Mouse (Mus musculus) T-helper 1 cell (primary cell): ENCODE data around the gene Sema6d.

Experiments
- in situ Hi-C: fragments of 300-600 bp; cut with MboI, MseI; formaldehyde crosslinking; loops from one replicate; pipeline ENCODE4 v1.15.1; 2025; ENCODE audit warnings: high pct_unique_total_duplicates

Gene Sema6d

DNA sequence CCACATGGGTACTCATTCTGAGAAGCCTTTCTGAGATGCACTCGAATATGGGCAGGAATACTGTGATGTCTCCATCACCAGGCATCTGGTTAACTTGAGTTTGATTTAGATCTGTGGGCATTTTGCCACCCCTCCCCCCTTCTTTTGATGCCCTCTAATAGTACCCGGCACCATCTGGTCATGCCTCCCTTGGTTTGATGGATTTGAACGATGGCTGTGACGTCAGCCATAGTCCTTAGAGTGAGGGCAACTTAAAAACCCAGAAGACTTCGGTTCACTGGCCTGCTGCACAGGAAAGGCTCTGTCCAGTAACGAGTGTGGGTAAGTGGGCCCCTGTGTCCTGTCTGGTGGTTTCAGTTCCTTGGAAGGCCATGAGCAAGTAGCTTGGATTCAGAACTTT, 522.5 kb downstream of the Sema6d start:
- in situ Hi-C loops, result loop anchor here (25.0 kb wide), 2 partner anchors 600 to 1825 kb away; no protein-coding TSS in a partner anchor

- in situ Hi-C loops, result loop anchor here (25.0 kb wide), 2 partner anchors 599 to 1826 kb away; no protein-coding TSS in a partner anchor
Observed at GRCm38 (mm10) chr2:124612727-124613510, 523.1 kb downstream of the Sema6d start.

GRCm38 (mm10) chr2:124613671-124614210, 524.0 kb downstream of the Sema6d start:
- in situ Hi-C loops, result loop anchor here (25.0 kb wide), 2 partner anchors 599 to 1826 kb away; no protein-coding TSS in a partner anchor

GRCm38 (mm10) chr2:124616746-124617145, 527.0 kb downstream of the Sema6d start:
- in situ Hi-C loops, result loop anchor here (25.0 kb wide), 2 partner anchors 596 to 1829 kb away; no protein-coding TSS in a partner anchor

DNA sequence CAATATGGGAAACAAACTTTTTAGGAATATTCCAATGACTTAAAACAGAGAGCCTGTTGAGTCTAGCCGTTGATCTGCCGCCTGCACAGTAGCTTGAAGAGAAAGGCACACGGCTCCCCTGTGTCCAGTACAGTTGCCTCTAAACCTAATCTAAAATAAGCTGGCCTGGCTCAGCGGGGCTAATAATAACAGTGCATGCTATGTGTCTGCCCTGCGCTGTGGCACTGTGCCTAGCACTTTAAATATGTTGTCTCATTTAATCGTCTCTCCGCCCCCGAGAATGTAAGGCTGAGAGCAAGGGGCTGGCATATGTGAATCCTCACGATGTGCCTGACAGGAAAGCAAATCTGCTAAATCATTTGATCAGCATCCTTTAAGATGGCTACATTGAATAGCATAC, 527.7 kb downstream of the Sema6d start:
- in situ Hi-C loops, result loop anchor here (25.0 kb wide), 2 partner anchors 595 to 1830 kb away; no protein-coding TSS in a partner anchor

DNA sequence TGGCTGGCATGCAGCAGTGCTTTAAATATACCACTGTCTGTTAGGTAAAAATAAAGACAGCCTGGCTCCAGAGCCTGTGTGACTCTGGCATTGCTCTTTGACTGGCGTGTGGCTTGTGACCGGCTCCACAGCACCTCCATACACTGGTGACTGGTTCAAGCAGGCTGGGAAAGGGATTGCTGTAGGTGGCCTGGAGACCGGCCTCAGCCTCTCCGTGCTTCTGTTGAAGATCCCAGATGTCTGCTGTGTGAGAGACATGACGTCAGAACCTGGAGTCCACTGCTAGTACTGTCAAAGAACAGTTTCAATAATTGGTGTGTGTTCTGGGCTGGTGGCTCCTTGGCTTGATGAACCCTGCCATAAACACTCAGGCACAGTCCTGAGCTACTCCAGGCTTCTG, 528.3 kb downstream of the Sema6d start:
- in situ Hi-C loops, result loop anchor here (25.0 kb wide), 2 partner anchors 594 to 1831 kb away; no protein-coding TSS in a partner anchor

DNA sequence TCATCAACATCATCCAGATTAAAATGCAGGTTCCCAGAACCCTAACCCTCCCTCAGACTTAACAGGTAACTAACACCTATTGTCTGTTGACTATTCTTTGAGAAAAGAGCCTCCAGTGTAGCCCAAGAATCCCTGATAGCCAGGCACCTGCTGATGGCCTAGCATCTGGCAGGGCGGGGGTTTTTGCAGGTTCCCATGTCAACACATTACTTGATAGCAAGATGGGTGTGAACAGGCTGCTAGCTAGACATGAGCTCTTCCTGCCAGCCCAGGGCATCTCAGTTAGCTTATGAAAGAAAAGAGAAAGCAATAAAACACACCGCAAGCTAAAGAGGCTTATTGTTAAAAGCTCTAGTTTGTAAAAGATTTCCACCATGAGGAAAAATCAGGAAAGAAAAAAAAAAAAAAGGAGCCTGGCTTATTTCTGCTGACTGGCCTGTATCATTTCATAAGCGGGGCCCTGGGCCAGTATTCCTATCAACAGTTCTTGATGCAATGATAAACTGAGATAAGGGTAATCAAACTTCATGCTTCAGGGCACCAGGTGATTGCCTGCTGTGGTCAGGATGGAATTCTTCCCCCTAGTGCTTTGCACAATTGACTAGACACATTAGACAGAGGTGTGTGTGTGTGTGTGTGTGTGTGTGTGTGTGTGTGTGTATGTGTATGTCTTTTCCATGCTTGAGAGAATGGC, 528.9 kb downstream of the Sema6d start:
- in situ Hi-C loops, result loop anchor here (25.0 kb wide), 2 partner anchors 594 to 1831 kb away; no protein-coding TSS in a partner anchor

DNA sequence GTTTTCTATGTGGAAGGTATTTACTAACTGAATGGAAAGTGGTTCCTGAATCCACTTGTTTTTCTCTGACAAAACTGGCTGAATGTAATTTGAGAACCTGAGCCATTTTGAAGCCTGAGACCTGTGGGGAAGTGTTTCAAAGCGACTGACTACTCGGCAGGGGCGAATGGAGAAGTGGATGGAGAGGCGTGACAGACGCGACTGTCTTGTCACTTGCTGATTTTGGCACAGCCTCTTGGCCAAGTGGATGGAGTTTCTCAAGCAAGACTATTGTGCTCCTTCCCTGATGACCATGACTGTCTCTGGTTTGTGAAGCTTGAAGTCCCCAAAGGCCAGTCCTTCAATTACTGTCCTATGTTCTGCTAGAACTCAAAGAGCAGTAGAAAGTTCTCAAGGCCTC, 530.7 kb downstream of the Sema6d start:
- in situ Hi-C loops, result loop anchor here (25.0 kb wide), 2 partner anchors 592 to 1833 kb away; no protein-coding TSS in a partner anchor

DNA sequence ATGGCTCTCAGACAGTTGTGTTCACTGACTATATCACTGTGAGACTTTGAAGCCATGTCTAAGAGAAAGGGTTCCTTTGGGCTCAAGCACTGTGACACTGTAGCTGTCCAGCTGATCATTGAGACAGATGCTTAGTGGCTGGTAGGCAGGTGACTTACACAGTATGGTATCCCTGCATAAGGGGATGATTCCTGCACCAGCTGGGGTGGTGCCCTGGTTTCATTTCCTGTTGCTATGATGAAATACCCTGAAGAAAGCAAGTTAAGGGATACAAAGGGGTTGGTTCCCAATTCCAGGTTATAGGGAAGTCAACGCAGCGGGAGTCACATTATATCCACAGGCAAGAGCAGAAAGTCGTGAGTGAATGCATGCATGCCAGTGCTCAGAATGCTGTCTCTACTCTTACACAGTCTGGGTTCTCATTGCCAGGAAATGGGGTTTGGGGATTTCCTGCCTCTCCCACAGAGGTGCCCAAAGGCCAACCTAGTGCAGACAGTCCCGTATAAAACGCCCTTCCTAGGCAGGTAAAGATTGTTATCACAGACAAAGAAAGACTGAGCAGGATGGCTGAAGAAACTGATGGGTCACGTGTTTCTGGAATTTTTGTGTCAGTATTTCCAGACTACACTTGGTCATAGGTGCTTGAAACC, 532.3 kb downstream of the Sema6d start:
- in situ Hi-C loops, result loop anchor here (25.0 kb wide), 2 partner anchors 590 to 1835 kb away; no protein-coding TSS in a partner anchor

DNA sequence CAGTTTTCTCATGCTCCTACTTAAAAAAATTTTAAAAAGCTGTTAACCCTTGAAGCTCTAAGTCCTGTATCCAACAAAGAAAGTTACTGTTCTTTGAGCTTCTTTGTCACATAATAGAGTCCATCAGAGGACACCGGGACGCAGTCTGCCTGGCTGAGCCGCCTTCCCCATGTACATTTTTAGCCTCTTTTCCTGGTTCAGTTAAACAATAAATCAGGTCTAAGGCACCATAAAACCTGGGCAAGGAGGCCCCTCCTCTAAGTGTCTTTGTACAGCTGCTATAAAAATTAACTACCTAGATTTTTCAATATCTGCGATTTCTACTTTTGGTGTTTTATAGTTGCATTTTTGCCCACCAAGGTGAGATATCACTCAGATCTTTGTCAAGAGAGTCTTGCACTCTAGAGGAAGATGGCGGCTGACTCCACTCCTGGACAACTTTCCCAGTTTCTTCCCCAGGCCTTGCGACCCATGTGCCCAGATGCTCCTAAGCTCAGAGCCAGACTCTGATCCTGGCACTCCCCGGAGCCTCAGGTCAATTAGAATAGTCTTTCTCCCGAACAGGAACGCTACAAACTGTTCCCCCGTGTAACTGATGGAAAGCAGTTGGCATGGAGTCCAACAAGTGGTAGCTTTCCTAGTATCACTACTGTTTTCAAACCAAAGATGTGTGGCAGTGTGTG, 534.6 kb downstream of the Sema6d start:
- in situ Hi-C loops, result loop anchor here (25.0 kb wide), 2 partner anchors 588 to 1837 kb away; no protein-coding TSS in a partner anchor

DNA sequence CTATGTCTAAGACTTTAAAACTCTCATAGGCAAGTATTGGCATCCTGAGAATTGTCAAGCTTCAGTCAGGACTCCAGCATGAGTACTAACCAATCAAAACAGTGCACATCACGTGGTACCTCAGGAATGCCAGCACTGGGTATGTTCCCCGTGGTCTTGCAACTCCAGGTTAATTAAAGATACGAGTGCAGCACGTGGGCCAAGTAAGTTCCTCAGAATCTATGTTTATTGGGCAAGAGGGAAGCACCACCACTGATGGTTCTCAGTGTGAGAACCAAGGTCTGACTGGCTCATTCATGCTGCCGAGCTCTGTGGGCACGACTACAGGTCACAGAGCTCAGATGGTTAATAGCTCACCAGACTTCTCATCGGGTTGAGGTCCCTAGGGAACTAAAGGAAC, 536.7 kb downstream of the Sema6d start:
- in situ Hi-C loops, result no loop called here

GRCm38 (mm10) chr2:124627664-124628063, 537.9 kb downstream of the Sema6d start:
- in situ Hi-C loops, result no loop called here

DNA sequence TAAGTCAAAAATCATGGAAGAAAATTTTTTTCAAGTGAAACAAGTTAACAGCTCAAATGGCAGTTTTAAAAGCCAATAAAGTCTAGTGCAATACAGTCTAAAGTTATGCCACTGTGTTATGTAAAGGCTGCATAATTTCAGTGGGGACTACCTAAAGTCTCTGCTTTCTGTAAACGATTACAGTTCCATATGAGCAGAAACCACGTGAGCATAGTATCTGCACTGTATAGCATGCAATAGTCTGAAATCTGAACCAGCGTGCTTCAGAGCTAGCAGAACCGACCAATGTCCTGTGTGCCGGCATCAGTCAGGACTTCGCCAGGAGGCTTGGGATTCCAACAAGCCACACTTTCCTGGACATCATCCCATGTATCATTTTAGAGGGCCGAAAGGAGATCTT, 538.9 kb downstream of the Sema6d start:
- in situ Hi-C loops, result no loop called here

DNA sequence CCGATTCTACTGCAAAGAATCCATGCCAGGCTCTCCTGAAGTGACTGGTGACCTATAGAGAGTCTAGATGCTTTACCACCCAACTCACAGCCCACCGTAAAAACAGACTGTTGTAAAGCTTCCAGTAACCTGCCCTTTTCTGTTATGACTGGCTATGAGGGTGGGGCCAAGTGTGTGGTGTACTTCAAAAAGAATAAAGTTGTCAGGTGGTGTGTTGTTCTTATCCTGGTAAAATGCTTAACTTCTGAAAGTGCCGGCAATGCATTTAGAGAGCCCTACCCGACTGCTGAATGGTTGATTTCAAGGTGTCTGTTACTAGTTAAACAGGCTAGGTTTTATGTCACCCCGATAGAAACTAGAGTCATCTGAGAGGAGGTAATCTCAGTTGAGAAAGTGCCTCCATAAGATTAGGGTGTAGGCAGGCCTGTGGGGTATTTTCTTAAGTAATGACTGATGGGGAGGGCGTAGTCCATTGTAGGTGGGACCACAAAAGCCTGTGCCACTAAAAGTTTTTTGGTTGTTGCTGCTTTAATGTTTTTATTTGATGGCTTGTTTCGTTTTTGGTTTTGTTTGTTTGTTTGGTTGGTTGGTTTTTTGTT, 544.7 kb downstream of the Sema6d start:
- in situ Hi-C loops, result no loop called here

DNA sequence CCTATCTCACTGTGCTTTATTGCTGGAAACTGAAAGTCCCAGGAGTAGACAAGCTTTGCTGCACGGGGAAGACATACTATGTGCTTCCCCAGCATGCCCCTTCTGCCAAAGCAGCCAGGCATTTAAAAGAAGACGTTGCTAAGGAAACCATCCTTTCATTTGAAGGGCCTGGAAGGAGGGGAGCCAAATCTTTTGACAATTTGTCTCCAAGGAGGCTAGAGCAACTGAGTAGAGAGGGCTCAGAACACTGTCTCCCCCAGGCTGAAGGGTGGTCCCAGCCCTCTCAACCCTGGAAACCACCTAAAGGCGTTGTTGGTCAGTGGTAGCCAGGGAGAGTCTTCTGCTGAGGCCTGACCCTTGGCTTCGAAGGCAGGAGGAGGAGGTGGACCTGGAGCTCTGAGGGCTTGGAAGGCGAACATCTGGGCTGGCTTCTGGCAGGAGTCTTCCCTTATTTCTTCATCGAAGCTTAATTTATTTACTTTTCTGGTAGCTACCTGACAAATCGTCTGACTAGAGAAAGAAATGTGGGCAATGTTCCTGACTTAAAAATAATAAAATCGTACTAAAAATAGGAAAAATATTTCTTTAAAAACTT, 545.6 kb downstream of the Sema6d start:
- in situ Hi-C loops, result no loop called here

GRCm38 (mm10) chr2:124637080-124637479, 547.3 kb downstream of the Sema6d start:
- in situ Hi-C loops, result no loop called here

- in situ Hi-C loops, result no loop called here
Observed at GRCm38 (mm10) chr2:124639221-124639963, 549.6 kb downstream of the Sema6d start.

DNA sequence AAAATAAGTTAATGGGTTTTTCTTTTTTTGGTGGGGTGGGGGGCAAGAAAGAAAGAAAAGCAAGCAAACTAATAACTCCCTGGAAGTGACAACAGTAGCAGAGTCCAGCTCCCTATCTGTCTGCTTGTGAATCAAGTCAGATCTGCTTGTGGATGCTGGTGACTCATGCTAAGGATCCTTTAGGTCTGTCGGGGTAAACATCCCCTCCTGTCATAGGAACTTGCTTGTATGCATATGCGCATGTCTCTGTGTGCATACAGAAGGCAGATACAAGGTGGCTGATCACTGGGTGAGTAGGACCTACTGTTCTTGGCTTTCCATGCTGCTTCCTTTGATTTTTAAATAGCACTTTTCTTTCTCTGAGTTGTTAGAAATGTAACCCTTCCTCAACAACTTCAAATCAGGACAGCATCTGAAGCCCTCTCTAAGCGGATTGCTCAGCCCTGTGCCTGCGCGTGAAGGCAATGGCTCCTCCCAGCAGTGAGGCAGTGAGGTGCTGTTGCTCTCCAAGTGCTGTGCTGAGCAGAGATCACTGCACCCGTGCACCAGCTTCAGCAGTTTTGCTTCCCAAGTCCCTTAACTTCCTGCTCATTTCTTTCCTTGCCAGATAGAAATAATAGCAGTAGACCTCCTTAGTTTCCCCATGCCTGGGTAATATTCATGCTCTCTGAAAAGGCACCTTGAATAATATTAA, 550.9 kb downstream of the Sema6d start:
- in situ Hi-C loops, result no loop called here

DNA sequence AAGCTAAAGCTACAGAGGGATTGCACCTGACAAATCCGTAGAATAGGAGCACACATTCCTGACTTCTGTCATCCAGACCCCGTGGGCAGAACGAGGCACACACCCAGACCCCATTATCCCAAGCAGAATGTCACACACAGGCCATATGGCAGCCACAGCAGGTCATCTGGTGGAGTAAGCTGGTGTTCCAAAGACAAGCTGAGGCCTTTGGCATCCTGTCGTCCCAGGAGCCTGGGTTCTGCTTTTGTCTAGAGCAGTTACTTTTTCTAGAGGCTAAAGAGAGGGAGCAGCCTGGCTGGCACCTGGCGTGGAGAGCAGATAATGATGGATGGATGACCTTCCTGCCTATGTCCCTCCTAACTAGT, 551.4 kb downstream of the Sema6d start:
- in situ Hi-C loops, result no loop called here
